Comparison of ENCODE assay signal across 9 mouse cellular contexts in genomic region chr16:43080923-43081702, GRCm38 (mm10).
DNase-seq lines count a peak whose midpoint lies in the region; ATAC-seq and TF ChIP-seq lines count a peak whose summit lies in the region.
"Had no signal": no experiment of that assay in that cellular context is flagged by ENCODE, and none has a peak within 500 bp of the region (broad histone marks: within the 10 kb centered on the region; RNA-seq: fewer than 3 reads in every experiment).

No protein-coding gene starts in this region.

- H3K4me2 ChIP-seq in limb, embryonic 14.5 days (replicated peaks; ENCODE audit: low read depth, low read length, severe bottlenecking) = no peak overlapping the region
- H3K4me2 ChIP-seq in heart, embryonic 12.5 days = no peak overlapping the region

- H3K36me3 ChIP-seq in limb, embryonic 14.5 days (ENCODE audit: control insufficient read depth, insufficient read depth, low read length) = no peaks in the 10 kb centered on the region
- H3K36me3 ChIP-seq in limb, embryonic 10.5 days = no peaks in the 10 kb centered on the region
- no peaks in the 10 kb centered on the region for H3K36me3 ChIP-seq in heart, embryonic 12.5 days

- H3K4me1 ChIP-seq in limb, embryonic 14.5 days (ENCODE audit: control insufficient read depth, insufficient read depth, low read length) = no peaks in the 10 kb centered on the region
- H3K4me1 ChIP-seq in limb, embryonic 10.5 days = no peaks in the 10 kb centered on the region
- no peaks in the 10 kb centered on the region for H3K4me1 ChIP-seq in heart, embryonic 12.5 days (replicated peaks)

- H3K9ac ChIP-seq in limb, embryonic 14.5 days (ENCODE audit: low read depth, low read length, severe bottlenecking) = no peak overlapping the region
- no peak overlapping the region for H3K9ac ChIP-seq in heart, embryonic 12.5 days

- no peaks in the 10 kb centered on the region for H3K27me3 ChIP-seq in limb, embryonic 14.5 days (ENCODE audit: control insufficient read depth, insufficient read depth, low read length)
- no peaks in the 10 kb centered on the region for H3K27me3 ChIP-seq in limb, embryonic 10.5 days (ENCODE audit: low read depth, poor library complexity, severe bottlenecking)
- no peaks in the 10 kb centered on the region for H3K27me3 ChIP-seq in heart, embryonic 12.5 days (replicated peaks)

- ATAC-seq in limb, embryonic 14.5 days (ENCODE audit: low FRiP score, low read depth) = peak; percentile 60
- ATAC-seq in frontal cortex, adult (ENCODE audit: low TSS enrichment) = no peak
- no peak for ATAC-seq in heart, embryonic 12.5 days (ENCODE audit: insufficient number of reproducible peaks, low FRiP score)

- H3K4me3 ChIP-seq in limb, embryonic 14.5 days (replicated peaks; ENCODE audit: low read length) = no peak overlapping the region
- no peak overlapping the region for H3K4me3 ChIP-seq in limb, embryonic 10.5 days
- H3K4me3 ChIP-seq in heart, embryonic 12.5 days = no peak overlapping the region

- DNase-seq in limb, embryonic 14.5 days (ENCODE audit: low spot score) = peak; percentile 34
- DNase-seq in limb, embryonic 10.5 days (ENCODE audit: low spot score) = no peak
- DNase-seq in cerebellum, adult 11 months = peak; percentile 34
- DNase-seq in cerebellum, postnatal 25 days = peak; percentile 42 to 54
- peak; percentile 61 to 73 for DNase-seq in layer of hippocampus, postnatal 14 days (ENCODE audit: low spot score in 2 of 2)
- DNase-seq: heart, postnatal 10 days; lung, postnatal 14 days had no signal

- H3K9me3 ChIP-seq in limb, embryonic 14.5 days (ENCODE audit: control insufficient read depth, low read length) = no peaks in the 10 kb centered on the region
- H3K9me3 ChIP-seq in limb, embryonic 10.5 days (replicated peaks) = no peaks in the 10 kb centered on the region
- H3K9me3 ChIP-seq in heart, embryonic 12.5 days (replicated peaks) = no peaks in the 10 kb centered on the region

- no peak overlapping the region for H3K27ac ChIP-seq in limb, embryonic 14.5 days (replicated peaks; ENCODE audit: low read depth, low read length)
- no peak overlapping the region for H3K27ac ChIP-seq in limb, embryonic 10.5 days
- no peak overlapping the region for H3K27ac ChIP-seq in heart, embryonic 12.5 days (ENCODE audit: poor library complexity, severe bottlenecking)

- 73% methylated on average over 5 of the region's 5 CpGs for WGBS in limb, embryonic 14.5 days
- WGBS in limb, embryonic 10.5 days = 90% methylated on average over 5 of the region's 5 CpGs
- WGBS in heart, embryonic 12.5 days = 77% methylated on average over 5 of the region's 5 CpGs

- no peak for TF ChIP-seq POLR2A in limb, embryonic 14.5 days (IDR thresholded peaks at IDR 0.05; ENCODE audit: borderline replicate concordance, extremely low read depth, insufficient read depth, insufficient read length)
